Mouse (Mus musculus) retina, adult 2 months (tissue): ENCODE measurements at regions not wholly inside any gene's neighbourhood (a gene's known extent, or its start where the extent isn't known, plus 50 kb on each side); places are given as distances from the start of the nearest gene placed in this dataset.

Source experiments
- DNase-seq: peaks from one replicate; pipeline ENCODE4 v3.0.0-alpha.2; 2012; ENCODE audit warnings: low read depth, low spot score

- no peak for DNase-seq
Observed at GRCm38 (mm10) chr13:44238308-44238707, 453.7 kb downstream of the Cd83 start.

- DNase-seq = no peak
Observed at GRCm38 (mm10) chr13:44243211-44243610, 458.6 kb downstream of the Cd83 start.

GRCm38 (mm10) chr13:44246714-44247251 lies 462.2 kb downstream of the Cd83 start:
- DNase-seq = no peak

GRCm38 (mm10) chr13:44247861-44248260 lies 463.3 kb downstream of the Cd83 start:
- no peak for DNase-seq

GRCm38 (mm10) chr13:44248401-44248800 lies 463.8 kb downstream of the Cd83 start:
- no peak for DNase-seq

- DNase-seq = no peak
Observed at GRCm38 (mm10) chr13:44249119-44249518, 464.5 kb downstream of the Cd83 start.

- no peak for DNase-seq
Observed at GRCm38 (mm10) chr13:44250474-44251201, 466.1 kb downstream of the Cd83 start.

GRCm38 (mm10) chr13:44251503-44251902 lies 466.9 kb downstream of the Cd83 start:
- no peak for DNase-seq

- no peak for DNase-seq
Observed at GRCm38 (mm10) chr13:44252496-44252895, 467.9 kb downstream of the Cd83 start.

GRCm38 (mm10) chr13:44258422-44258821 lies 470.9 kb upstream of the Jarid2 start:
- no peak for DNase-seq

- DNase-seq = no peak
Observed at GRCm38 (mm10) chr13:44260039-44260438, 469.2 kb upstream of the Jarid2 start.

GRCm38 (mm10) chr13:44260637-44261333 lies 468.5 kb upstream of the Jarid2 start:
- DNase-seq = no peak

GRCm38 (mm10) chr13:44272746-44273524 lies 456.3 kb upstream of the Jarid2 start:
- no peak for DNase-seq

GRCm38 (mm10) chr13:44277952-44278351 lies 451.3 kb upstream of the Jarid2 start:
- no peak for DNase-seq

- no peak for DNase-seq
Observed at GRCm38 (mm10) chr13:44279036-44279435, 450.2 kb upstream of the Jarid2 start.

- no peak for DNase-seq
Observed at GRCm38 (mm10) chr13:44280296-44280695, 449.0 kb upstream of the Jarid2 start.

- DNase-seq = no peak
Observed at GRCm38 (mm10) chr13:44281796-44282195, 447.5 kb upstream of the Jarid2 start.

- no peak for DNase-seq
Observed at GRCm38 (mm10) chr13:44282306-44282705, 447.0 kb upstream of the Jarid2 start.

- DNase-seq = no peak
Observed at GRCm38 (mm10) chr13:44282731-44283571, 446.3 kb upstream of the Jarid2 start.

- no peak for DNase-seq
Observed at GRCm38 (mm10) chr13:44285881-44286280, 443.4 kb upstream of the Jarid2 start.

- DNase-seq = no peak
Observed at GRCm38 (mm10) chr13:44290199-44290598, 439.1 kb upstream of the Jarid2 start.
